Mouse (Mus musculus) kidney, adult 11 months (tissue): Measurements from ENCODE around the gene Sf3b2.
"Not testable (repeated sequence)": the region's sequence is repeated elsewhere in the genome, so short reads cannot be mapped to it uniquely, and the experiment has no call there.

Source experiments
- DNase-seq: peaks from one replicate; pipeline ENCODE4 v3.0.0; 2022

Gene Sf3b2

GRCm38 (mm10) chr19:5272801-5273733 lies 22.2 kb downstream of the Sf3b2 start, which contains the start of gene Pacs1:
TSS of gene Pacs1 (minus strand) at chr19:5273119.
- DNase-seq, result peak; percentile 86

GRCm38 (mm10) chr19:5272326-5272795 lies 22.9 kb downstream of the Sf3b2 start:
- peak; percentile 17 for DNase-seq

- DNase-seq, result no peak
Measured at GRCm38 (mm10) chr19:5271430-5271829, 23.8 kb downstream of the Sf3b2 start.

- DNase-seq, result no peak
Measured at GRCm38 (mm10) chr19:5269392-5269791, 25.9 kb downstream of the Sf3b2 start.

GRCm38 (mm10) chr19:5268875-5269274 lies 26.4 kb downstream of the Sf3b2 start:
- DNase-seq, result no peak

GRCm38 (mm10) chr19:5268017-5268416 lies 27.2 kb downstream of the Sf3b2 start:
- DNase-seq, result no peak

GRCm38 (mm10) chr19:5267015-5267414 lies 28.2 kb downstream of the Sf3b2 start:
- no peak for DNase-seq

GRCm38 (mm10) chr19:5257140-5257539 lies 38.1 kb downstream of the Sf3b2 start:
- no peak for DNase-seq

- not testable (repeated sequence) for DNase-seq
Measured at GRCm38 (mm10) chr19:5236981-5237380, 58.3 kb downstream of the Sf3b2 start.

- DNase-seq, result no peak
Measured at GRCm38 (mm10) chr19:5232696-5233095, 62.6 kb downstream of the Sf3b2 start.

- DNase-seq, result no peak
Measured at GRCm38 (mm10) chr19:5230110-5230509, 65.1 kb downstream of the Sf3b2 start.

GRCm38 (mm10) chr19:5224624-5225023 lies 70.6 kb downstream of the Sf3b2 start:
- no peak for DNase-seq

GRCm38 (mm10) chr19:5224077-5224476 lies 71.2 kb downstream of the Sf3b2 start:
- no peak for DNase-seq
